Mouse (Mus musculus): ENCODE data around the gene Kcnj14. TPM values are rescaled to one million over a fixed set of nuclear protein-coding genes. Genes with fewer than 3 reads are reported as not detected.

Kcnj14 gene
- polyA plus RNA-seq, 1 experiment from 2014 or later: 16.6 TPM

DNA sequence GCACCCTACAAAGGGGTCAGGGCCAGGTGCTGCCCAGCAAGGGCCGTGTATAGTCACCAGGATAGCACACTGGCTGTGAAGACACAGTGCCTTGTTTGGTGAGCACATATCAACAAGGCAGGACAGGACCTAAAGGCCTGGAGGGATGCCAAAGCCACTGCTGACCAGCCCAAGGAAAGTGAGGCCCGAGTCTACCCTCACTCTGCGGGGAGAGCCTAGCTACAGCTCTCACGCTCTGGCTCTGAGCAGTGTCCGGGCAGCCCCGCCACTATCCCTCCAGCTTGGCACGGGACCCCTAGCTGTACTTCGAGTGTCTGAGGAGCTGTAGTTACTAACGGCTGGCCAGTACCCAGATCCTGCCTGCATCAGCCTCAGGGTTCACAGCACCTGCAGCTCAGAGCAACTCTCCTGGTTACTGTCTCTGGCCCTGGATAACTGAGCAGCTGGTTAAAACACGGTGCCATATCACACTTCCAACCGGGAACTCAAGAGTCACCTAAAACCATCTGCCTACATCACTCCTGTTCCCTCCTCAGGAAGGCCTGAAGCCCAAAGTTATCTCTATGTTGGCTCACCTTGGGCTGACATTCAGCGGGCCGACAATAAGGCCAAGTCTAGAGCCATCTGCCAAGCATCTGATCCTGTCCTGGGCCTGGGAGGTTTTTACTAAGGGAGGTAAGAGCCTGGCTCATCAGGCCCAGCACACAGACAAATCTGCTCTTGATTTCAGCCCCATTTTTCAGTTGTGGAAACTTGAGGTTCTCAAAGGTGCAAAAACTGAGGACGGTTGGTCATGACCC, 15.1 kb downstream of the Kcnj14 start:
- in situ Hi-C loops (cut with MboI; ENCODE audit: low pct_unique_long_range_greater_than_20kb): loop anchor here (5.0 kb wide), 1 partner anchor 123 kb away; no protein-coding TSS in a partner anchor
- CTCF ChIA-PET: no interaction called here
- no peak for ATAC-seq
- POLR2A ChIA-PET: no interaction called here
- DNase-seq (ENCODE audit: low read depth, low spot score): no peak
- no peaks in the 10 kb centered on the region for H3K27me3 ChIP-seq
- no peak for TF ChIP-seq CTCF (IDR thresholded peaks at IDR 0.05)

DNA sequence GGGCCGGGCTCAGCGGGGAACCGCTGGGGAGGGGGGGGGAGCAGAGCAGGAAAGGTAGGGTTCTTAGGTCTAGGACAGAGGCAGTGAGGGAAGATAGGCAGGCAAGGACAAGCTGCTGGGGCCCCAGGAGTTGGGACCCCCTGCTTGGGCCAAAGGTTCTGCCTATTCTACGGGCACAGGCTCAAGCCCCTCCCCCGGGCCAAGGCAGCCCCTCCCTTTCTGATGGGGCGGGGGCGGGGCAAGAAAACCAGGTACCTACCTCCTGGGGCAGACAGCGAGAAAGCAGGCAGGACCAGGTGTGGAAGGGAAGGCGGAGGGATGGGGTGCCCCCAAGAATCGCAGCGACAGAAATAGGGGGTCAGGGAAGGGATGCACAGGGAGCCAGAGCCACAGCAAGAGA, 16.1 kb downstream of the Kcnj14 start:
- CTCF ChIA-PET: no interaction called here
- in situ Hi-C loops (cut with MboI; ENCODE audit: low pct_unique_long_range_greater_than_20kb): loop anchor here (5.0 kb wide), 1 partner anchor 124 kb away; no protein-coding TSS in a partner anchor
- DNase-seq (ENCODE audit: low read depth, low spot score) (no peak), ATAC-seq (no peak)
- no peak for TF ChIP-seq CTCF (IDR thresholded peaks at IDR 0.05)
- no peaks in the 10 kb centered on the region for H3K27me3 ChIP-seq
- POLR2A ChIA-PET: no interaction called here

DNA sequence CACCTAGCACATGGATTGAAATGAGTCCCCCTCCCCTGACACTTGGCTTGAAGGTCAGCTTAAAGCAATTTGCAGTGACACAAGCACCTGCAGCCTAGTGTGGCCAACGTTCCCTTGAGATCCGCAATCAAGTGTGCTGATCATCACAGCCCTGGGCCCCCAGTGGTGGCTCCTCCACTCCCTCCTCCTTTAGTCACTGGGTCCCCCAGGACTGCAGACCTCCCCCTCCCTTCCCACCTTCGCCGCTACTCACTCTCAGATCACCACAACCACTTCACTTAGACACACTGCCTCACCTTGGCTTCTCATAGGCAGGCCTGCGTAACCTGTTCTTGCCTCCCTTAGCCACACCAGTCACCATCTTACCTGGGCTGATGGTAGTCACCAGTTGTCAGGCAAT, 18.6 kb downstream of the Kcnj14 start:
- in situ Hi-C loops (cut with MboI; ENCODE audit: low pct_unique_long_range_greater_than_20kb): loop anchor here (5.0 kb wide), 1 partner anchor 126 kb away; no protein-coding TSS in a partner anchor
- POLR2A ChIA-PET: interaction anchor here (0.7 kb wide), 1 partner anchor 36 kb away, joined by 3 read pairs; no protein-coding TSS in a partner anchor
- TF ChIP-seq CTCF (IDR thresholded peaks at IDR 0.05): no peak
- no peaks in the 10 kb centered on the region for H3K27me3 ChIP-seq
- ATAC-seq (no peak), DNase-seq (ENCODE audit: low read depth, low spot score) (no peak)
- CTCF ChIA-PET: no interaction called here

DNA sequence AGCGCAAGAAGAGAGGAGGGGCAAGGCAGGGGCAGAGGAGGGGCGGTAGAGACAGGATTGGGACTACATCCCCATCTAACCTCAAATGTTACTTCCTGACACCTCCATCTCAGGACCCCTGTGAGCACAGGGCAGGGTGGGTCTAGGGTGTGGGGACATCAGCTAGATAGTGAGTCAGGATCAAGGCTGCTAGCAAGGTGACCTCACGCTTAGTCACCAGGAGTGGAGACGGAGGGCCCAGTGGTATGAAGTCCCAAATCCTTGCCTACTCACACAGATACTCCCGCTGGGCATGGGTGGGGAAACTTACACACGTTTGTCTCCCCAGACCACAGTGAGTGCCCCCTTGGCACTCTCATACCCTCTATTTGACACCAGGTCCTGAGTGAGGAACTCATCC, 22.0 kb downstream of the Kcnj14 start:
- no peaks in the 10 kb centered on the region for H3K27me3 ChIP-seq
- in situ Hi-C loops (cut with MboI; ENCODE audit: low pct_unique_long_range_greater_than_20kb): loop anchor here (5.0 kb wide), 1 partner anchor 65 kb away; no protein-coding TSS in a partner anchor
- ChIA-PET POLR2A (no interaction called here), CTCF (interaction anchor here (0.7 to 4.4 kb wide), 11 partner anchors 13 to 214 kb away, joined by 3 to 39 read pairs (median 7); partner anchors contain the start of gene Kdelr1)
- no peak for DNase-seq (ENCODE audit: low read depth, low spot score)
- no peak for TF ChIP-seq CTCF (IDR thresholded peaks at IDR 0.05)
- ATAC-seq: peak; percentile 51

DNA sequence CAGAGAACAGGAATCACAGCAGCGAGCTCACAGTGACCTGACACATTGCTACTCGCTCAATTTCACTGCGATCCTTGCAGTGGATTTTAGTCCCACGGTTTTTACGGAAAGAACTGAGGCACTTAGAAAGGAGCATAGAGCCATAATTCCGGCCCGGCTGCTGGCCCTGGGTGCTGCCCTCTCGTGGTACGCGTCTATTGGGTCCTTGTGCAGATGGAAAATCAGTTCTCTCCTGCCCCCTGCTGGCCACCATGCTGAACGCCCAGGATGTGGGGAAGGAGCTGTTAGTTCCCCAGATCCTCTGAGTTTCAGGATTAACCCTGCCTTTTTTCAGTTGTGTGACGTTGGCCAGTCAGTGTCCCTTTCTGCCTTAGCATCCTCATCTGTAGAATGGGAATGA, 23.2 kb downstream of the Kcnj14 start:
- ChIA-PET POLR2A (interaction anchor here (0.7 to 1.5 kb wide), 3 partner anchors 20 to 71 kb away, joined by 3 to 5 read pairs (median 4); partner anchors contain the start of gene Kdelr1), CTCF (interaction anchor here (0.6 to 4.4 kb wide), 26 partner anchors 9 to 213 kb away, joined by 3 to 39 read pairs (median 4); partner anchors contain the start of genes Cyth2, Sphk2 and Sult2b1)
- ATAC-seq (peak; percentile 36), DNase-seq (ENCODE audit: low read depth, low spot score) (peak; percentile 51)
- no peak for TF ChIP-seq CTCF (IDR thresholded peaks at IDR 0.05)
- H3K27me3 ChIP-seq: no peaks in the 10 kb centered on the region
- in situ Hi-C loops (cut with MboI; ENCODE audit: low pct_unique_long_range_greater_than_20kb): loop anchor here (5.0 kb wide), 1 partner anchor 64 kb away; no protein-coding TSS in a partner anchor

DNA sequence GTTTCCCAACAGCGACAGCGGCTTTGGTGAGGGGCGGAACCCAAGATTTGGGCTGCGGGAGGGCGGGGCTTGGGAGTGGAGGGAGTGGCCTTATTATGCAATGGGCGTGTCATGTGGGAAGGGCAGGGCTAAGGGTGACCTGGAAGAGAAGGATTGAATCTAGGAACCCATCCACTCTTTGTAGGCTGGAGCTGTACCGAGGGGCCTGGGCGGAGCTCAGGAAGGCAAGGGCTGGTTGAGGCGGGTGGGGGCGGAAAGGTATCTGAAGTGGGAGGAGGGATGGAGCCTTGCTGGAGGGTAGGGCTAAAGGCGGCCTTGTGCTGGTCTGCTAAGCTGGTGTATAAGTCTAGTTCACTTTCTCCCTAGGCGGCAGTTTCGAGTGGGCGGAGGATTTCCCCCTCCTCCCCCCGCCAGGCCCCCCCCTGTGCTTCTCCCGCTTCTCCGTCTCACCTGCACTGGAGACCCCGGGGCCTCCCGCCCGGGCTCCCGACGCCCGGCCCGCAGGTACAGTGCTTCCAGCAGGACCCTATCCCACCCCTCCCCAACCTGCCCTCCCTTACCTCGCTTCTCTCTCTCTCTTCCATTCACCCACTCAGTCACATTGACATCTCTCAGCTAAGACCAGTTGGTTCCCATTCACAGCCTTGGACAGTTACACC, 23.9 kb downstream of the Kcnj14 start:
- in situ Hi-C loops (cut with MboI; ENCODE audit: low pct_unique_long_range_greater_than_20kb): loop anchor here (5.0 kb wide), 1 partner anchor 63 kb away; no protein-coding TSS in a partner anchor
- CTCF ChIA-PET: interaction anchor here (1.0 to 4.4 kb wide), 19 partner anchors 8 to 212 kb away, joined by 3 to 39 read pairs (median 4); partner anchors contain the start of gene Sphk2
- ATAC-seq (no peak), DNase-seq (ENCODE audit: low read depth, low spot score) (no peak)
- no peaks in the 10 kb centered on the region for H3K27me3 ChIP-seq
- no peak for TF ChIP-seq CTCF (IDR thresholded peaks at IDR 0.05)
- POLR2A ChIA-PET: interaction anchor here (0.7 to 1.5 kb wide), 5 partner anchors 11 to 72 kb away, joined by 3 to 5 read pairs (median 4); partner anchors contain the start of gene Kdelr1

DNA sequence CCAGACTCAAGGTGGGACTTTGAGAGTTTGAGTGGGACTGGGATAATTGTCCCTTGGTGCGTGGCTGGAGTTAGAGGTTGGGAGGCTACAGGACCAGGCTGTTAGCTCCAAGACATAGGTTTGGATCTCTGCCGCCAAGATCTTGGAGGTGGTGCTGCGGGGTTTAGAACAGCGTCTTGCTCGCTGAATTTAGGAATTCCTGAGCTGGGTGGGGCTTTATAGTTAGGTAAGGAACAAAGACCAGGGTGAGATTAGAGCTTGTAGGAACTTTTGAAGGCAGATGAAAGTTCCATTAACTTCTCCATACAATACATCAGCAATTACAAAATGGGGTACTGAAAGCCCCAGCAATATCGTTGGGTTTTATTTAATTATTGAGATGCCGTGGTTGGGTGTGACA, 24.6 kb downstream of the Kcnj14 start:
- no peak for DNase-seq (ENCODE audit: low read depth, low spot score)
- in situ Hi-C loops (cut with MboI; ENCODE audit: low pct_unique_long_range_greater_than_20kb): loop anchor here (5.0 kb wide), 1 partner anchor 63 kb away; no protein-coding TSS in a partner anchor
- TF ChIP-seq CTCF (IDR thresholded peaks at IDR 0.05): no peak
- no peak for ATAC-seq
- no peaks in the 10 kb centered on the region for H3K27me3 ChIP-seq
- ChIA-PET POLR2A (interaction anchor here (1.2 to 1.5 kb wide), 3 partner anchors 12 to 73 kb away, joined by 3 to 5 read pairs (median 4); partner anchors contain the start of gene Kdelr1), CTCF (interaction anchor here (1.9 to 4.4 kb wide), 3 partner anchors 58 to 82 kb away, joined by 8 to 39 read pairs (median 28); partner anchors contain the start of gene Sphk2)

DNA sequence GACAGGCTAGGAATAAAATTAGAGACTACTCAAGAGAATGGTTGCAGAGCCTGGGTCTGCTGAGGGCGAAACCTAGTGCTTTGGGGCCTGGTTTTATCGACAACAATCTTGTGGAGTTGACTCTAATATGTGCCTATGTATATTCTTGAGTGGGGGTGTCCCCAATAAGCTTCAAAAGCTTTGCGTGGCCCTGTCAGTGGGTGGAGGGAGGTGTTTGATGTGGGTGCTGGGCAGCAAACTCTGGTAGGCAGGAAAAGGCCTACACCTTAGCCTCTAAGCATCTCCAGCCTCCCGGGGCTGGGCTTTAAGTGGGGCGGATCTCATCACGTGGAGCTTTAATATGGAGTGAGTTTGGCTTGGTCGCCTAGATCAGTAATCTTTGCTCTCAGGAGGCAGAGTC, 25.7 kb downstream of the Kcnj14 start:
- DNase-seq (ENCODE audit: low read depth, low spot score) (no peak), ATAC-seq (no peak)
- TF ChIP-seq CTCF (IDR thresholded peaks at IDR 0.05): no peak
- no peaks in the 10 kb centered on the region for H3K27me3 ChIP-seq
- in situ Hi-C loops (cut with MboI; ENCODE audit: low pct_unique_long_range_greater_than_20kb): no loop called here
- ChIA-PET CTCF (interaction anchor here (4.4 kb wide), 1 partner anchor 57 kb away, joined by 39 read pairs; no protein-coding TSS in a partner anchor), POLR2A (interaction anchor here (1.4 kb wide), 1 partner anchor 13 kb away, joined by 3 read pairs; no protein-coding TSS in a partner anchor)

DNA sequence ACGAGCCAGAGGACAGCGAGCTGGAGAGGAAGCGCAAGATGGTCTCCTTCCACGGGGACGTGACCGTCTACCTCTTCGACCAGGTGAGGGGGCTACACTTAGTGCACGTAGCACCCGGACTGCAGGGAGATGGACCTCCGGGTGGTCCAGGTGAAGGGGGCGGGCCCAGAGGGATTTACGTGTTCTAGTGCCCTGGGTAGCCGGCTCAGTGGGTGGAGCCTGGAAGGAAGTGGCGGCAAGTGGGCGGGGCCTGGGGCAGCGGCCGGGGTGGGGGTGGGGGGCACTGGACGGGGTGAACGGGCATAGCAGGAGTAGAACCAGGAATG, 26.1 kb downstream of the Kcnj14 start:
- POLR2A ChIA-PET: no interaction called here
- no peak for DNase-seq (ENCODE audit: low read depth, low spot score)
- ATAC-seq: no peak
- TF ChIP-seq CTCF (IDR thresholded peaks at IDR 0.05): no peak
- in situ Hi-C loops (cut with MboI; ENCODE audit: low pct_unique_long_range_greater_than_20kb): no loop called here
- CTCF ChIA-PET: interaction anchor here (4.4 kb wide), 1 partner anchor 56 kb away, joined by 39 read pairs; no protein-coding TSS in a partner anchor
- no peaks in the 10 kb centered on the region for H3K27me3 ChIP-seq
